Mouse (Mus musculus) MEL (cell line): ENCODE data around the gene Smarcc2.

Source experiments
- CTCF ChIP-seq, 3 experiments: IDR thresholded peaks in 2 of 3; conservative IDR thresholded peaks in 1 of 3; 2 replicates each; pipeline ENCODE4 v1.5.1; 2011 to 2012; ENCODE audit warnings: low read length in 3 of 3, low read depth in 2 of 3, mild to moderate bottlenecking in 2 of 3, improper control_type of control experiment in 1 of 3, inconsistent platforms in 1 of 3, mixed read lengths in 1 of 3, moderate library complexity in 1 of 3; ENCODE audit not compliant: control insufficient read depth in 1 of 3, insufficient read depth in 1 of 3, poor library complexity in 1 of 3, severe bottlenecking in 1 of 3
- POLR2A ChIP-seq, 2 experiments: IDR thresholded peaks; 2 replicates each; pipeline ENCODE4 v1.6.1; 2011 to 2012; ENCODE audit warnings: low read length in 2 of 2, mild to moderate bottlenecking in 2 of 2, control low read depth in 1 of 2, improper control_type of control experiment in 1 of 2, low read depth in 1 of 2, moderate library complexity in 1 of 2; ENCODE audit not compliant: control insufficient read depth in 1 of 2, insufficient read depth in 1 of 2, poor library complexity in 1 of 2
- RCOR1 ChIP-seq: IDR thresholded peaks from 2 replicates; pipeline ENCODE4 v1.6.1; 2012; ENCODE audit warnings: low read depth, mild to moderate bottlenecking, inconsistent platforms, low read length, improper control_type of control experiment
- TAL1 ChIP-seq: IDR thresholded peaks from 2 replicates; pipeline ENCODE4 v1.6.1; 2012; ENCODE audit warnings: mild to moderate bottlenecking, inconsistent platforms, low read length, moderate library complexity, mixed read lengths
- USF1 ChIP-seq: IDR thresholded peaks from 2 replicates; pipeline ENCODE4 v1.6.1; 2014; ENCODE audit warnings: low read depth, mild to moderate bottlenecking, inconsistent platforms, low read length, improper control_type of control experiment, moderate library complexity
- ZMIZ1 ChIP-seq: IDR thresholded peaks from 2 replicates; pipeline ENCODE4 v1.6.1; 2012; ENCODE audit warnings: low read depth, mild to moderate bottlenecking, inconsistent platforms, low read length, improper control_type of control experiment, moderate library complexity

DNA sequence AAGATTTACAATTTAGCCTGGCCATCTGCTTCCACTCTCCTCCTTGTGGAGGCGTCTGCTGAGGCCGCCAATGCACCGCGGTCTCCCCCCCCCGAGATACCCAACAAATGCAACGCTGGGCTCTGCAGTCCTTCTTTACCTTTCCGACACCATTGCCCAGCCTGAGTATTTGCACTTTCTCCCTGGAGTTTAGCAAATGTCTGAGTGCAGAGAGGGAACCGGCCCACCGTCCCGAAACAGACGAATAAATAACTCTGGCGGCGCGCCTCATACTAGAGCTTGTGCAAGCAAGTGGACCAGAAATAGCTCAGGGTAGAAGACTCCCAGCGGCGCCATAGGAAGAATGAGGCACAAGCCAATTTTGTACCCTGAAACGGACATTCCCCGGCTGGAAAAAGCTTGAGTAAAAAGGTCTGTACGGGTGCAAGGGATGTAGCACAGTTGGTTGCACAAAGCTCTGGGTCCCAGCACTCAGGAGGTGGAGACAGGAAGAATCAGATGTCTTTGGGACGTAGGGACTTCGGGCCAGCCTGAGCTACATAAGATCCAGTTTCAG, 40.1 kb downstream of the Smarcc2 start:
- TF ChIP-seq POLR2A (IDR thresholded peaks at IDR 0.05; ENCODE audit: control insufficient read depth in 1 of 2, insufficient read depth in 1 of 2, low read depth in 1 of 2, low read length in 2 of 2, poor library complexity in 1 of 2) (peak; percentile 41 to 50; a peak in 2 of 4 replicates), CTCF (IDR thresholded peaks at IDR 0.05 in 2 of 3, conservative IDR thresholded peaks at IDR 0.05 in 1 of 3; ENCODE audit: control insufficient read depth in 1 of 3, insufficient read depth in 1 of 3, low read depth in 2 of 3, low read length in 3 of 3, poor library complexity in 1 of 3, severe bottlenecking in 1 of 3) (0 out of 6 replicates have a peak, but pooled peaks of 1 of the 3 experiments have one; percentile 7), USF1 (no peak), RCOR1 (0 out of 2 replicates have a peak, but pooled peaks have one; percentile 24), ZMIZ1 (peak; percentile 66; the same call in 1 of the 2 replicates), TAL1 (no peak)
